Mouse (Mus musculus) erythroblast, adult 5-6 weeks (primary cell): ENCODE results near the gene Galnt16. TPM values are rescaled to one million over a fixed set of nuclear protein-coding genes. Genes with fewer than 3 reads are reported as not detected.

Experiments
- ATAC-seq: replicated peaks from 2 replicates; pipeline ENCODE4 v1.8.0; 2016; ENCODE audit warnings: moderate number of reproducible peaks, mild to moderate bottlenecking, moderate TSS enrichment, inconsistent platforms; ENCODE audit not compliant: poor library complexity, low FRiP score, severe bottlenecking
- total RNA-seq, 2 experiments: library from RNA; stranded (forward) in 1 of 2; stranded (reverse) in 1 of 2; fragments of 150-400 nt in 1 of 2; fragments of 200-764, 138-1000 nt in 1 of 2; gene quantifications; 2 replicates each; pipeline versions ENCODE4 v1.2.3 to v1.2.4; 2015 to 2017; ENCODE audit warnings: low replicate concordance in 2 of 2

Gene Galnt16
- total RNA-seq, 2 experiments from 2014 or later = not detected

- ATAC-seq = no peak
These were observed 12.0 kb downstream of the Galnt16 start for GRCm38 (mm10) chr12:80530052-80530451.

- ATAC-seq = no peak
These were observed 12.6 kb downstream of the Galnt16 start for GRCm38 (mm10) chr12:80530630-80531029.

GRCm38 (mm10) chr12:80531585-80531984 lies 13.5 kb downstream of the Galnt16 start:
- ATAC-seq = no peak

GRCm38 (mm10) chr12:80533876-80534275 lies 15.8 kb downstream of the Galnt16 start:
- ATAC-seq = no peak

- no peak for ATAC-seq
These were observed 19.2 kb downstream of the Galnt16 start for GRCm38 (mm10) chr12:80537313-80537712.

- no peak for ATAC-seq
These were observed 20.2 kb downstream of the Galnt16 start for GRCm38 (mm10) chr12:80538311-80538710.

GRCm38 (mm10) chr12:80545310-80545709 lies 27.2 kb downstream of the Galnt16 start:
- ATAC-seq = no peak

- ATAC-seq = no peak
These were observed 31.6 kb downstream of the Galnt16 start for GRCm38 (mm10) chr12:80549646-80550045.

GRCm38 (mm10) chr12:80553157-80553556 lies 35.1 kb downstream of the Galnt16 start:
- no peak for ATAC-seq

- ATAC-seq = no peak
These were observed 36.2 kb downstream of the Galnt16 start for GRCm38 (mm10) chr12:80554312-80554711.

GRCm38 (mm10) chr12:80561904-80562303 lies 43.8 kb downstream of the Galnt16 start:
- ATAC-seq = no peak

GRCm38 (mm10) chr12:80562793-80563192 lies 44.7 kb downstream of the Galnt16 start:
- no peak for ATAC-seq

- no peak for ATAC-seq
These were observed 46.9 kb downstream of the Galnt16 start for GRCm38 (mm10) chr12:80564990-80565389.

- ATAC-seq = no peak
These were observed 47.7 kb downstream of the Galnt16 start for GRCm38 (mm10) chr12:80565793-80566192.

GRCm38 (mm10) chr12:80566502-80566901 lies 48.4 kb downstream of the Galnt16 start:
- ATAC-seq = no peak

GRCm38 (mm10) chr12:80567375-80567774 lies 49.3 kb downstream of the Galnt16 start:
- ATAC-seq = no peak

GRCm38 (mm10) chr12:80569561-80569960 lies 51.5 kb downstream of the Galnt16 start:
- ATAC-seq = no peak

GRCm38 (mm10) chr12:80574318-80574717 lies 56.2 kb downstream of the Galnt16 start:
- ATAC-seq = no peak

- ATAC-seq = no peak
These were observed 56.8 kb downstream of the Galnt16 start for GRCm38 (mm10) chr12:80574825-80575371.

- ATAC-seq = no peak
These were observed 59.0 kb downstream of the Galnt16 start for GRCm38 (mm10) chr12:80577049-80577448.

GRCm38 (mm10) chr12:80581357-80581756 lies 63.3 kb downstream of the Galnt16 start:
- ATAC-seq = no peak

GRCm38 (mm10) chr12:80584973-80585372 lies 66.9 kb downstream of the Galnt16 start:
- no peak for ATAC-seq
